Mouse (Mus musculus): ENCODE measurements around the gene Slc12a7. TPM values are rescaled to one million over a fixed set of nuclear protein-coding genes. Genes with fewer than 3 reads are reported as not detected.

Slc12a7 gene
- polyA plus RNA-seq, 1 experiment from 2014 or later: 28.1 TPM

DNA sequence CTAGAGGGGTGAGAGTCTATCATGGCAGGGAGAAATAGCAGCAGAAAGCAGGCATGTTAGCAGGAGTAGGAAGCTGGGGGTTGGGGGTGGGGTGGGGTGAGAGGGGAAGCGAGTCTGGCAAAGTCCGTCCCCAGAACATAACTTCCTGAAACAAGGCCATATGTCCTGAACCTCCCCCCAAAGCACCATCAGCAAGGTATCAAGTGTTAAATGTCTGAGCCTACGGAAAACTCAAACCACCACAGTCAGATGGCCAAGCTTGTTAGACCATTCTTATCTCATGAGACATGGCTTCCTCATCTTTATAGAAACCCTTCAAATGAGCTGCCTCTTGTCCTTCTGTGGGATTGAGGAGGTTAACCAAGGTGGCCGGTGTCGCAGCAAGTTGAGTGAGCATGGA, 60.3 kb downstream of the Slc12a7 start:
- 68% methylated on average over 5 of the region's 5 CpGs for WGBS
- Histone ChIP-seq H3K9ac (replicated peaks; ENCODE audit: low read length) (no peak overlapping the region), H3K4me3 (ENCODE audit: low read length) (no peak overlapping the region), H3K27me3 (ENCODE audit: insufficient read depth, low read length) (no peaks in the 10 kb centered on the region), H3K36me3 (ENCODE audit: insufficient read depth, low read length) (peaks cover 56% of the 10 kb centered on the region), H3K4me2 (replicated peaks; ENCODE audit: low read depth, low read length) (no peak overlapping the region), H3K27ac (ENCODE audit: low read length) (no peak overlapping the region), H3K9me3 (ENCODE audit: low read length) (no peaks in the 10 kb centered on the region), H3K4me1 (ENCODE audit: insufficient read depth, low read length) (no peaks in the 10 kb centered on the region)
- no peak for ATAC-seq (ENCODE audit: low FRiP score, low TSS enrichment)

DNA sequence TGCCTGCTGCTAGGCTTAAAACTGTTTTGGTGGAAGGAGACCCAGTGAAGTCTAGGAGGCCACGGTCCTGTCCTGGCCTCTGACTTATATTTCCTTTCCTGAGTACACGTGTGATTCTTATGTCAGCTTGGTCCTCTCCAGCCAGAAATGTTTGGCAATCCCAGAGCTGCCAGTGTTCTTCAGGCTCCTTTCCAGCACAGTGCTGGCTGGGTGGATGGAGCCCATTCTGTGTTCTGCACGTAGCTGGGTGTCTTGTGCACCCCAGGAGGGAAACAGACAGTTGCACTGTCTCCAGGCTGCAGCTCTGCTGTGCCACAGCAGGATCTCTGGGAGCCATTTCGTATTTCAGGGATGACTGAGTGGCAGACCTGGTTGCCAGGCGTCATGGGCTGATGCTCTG, 66.2 kb downstream of the Slc12a7 start:
- Histone ChIP-seq H3K9me3 (ENCODE audit: low read length) (no peaks in the 10 kb centered on the region), H3K4me2 (replicated peaks; ENCODE audit: low read depth, low read length) (no peak overlapping the region), H3K9ac (replicated peaks; ENCODE audit: low read length) (no peak overlapping the region), H3K27me3 (ENCODE audit: insufficient read depth, low read length) (no peaks in the 10 kb centered on the region), H3K4me3 (ENCODE audit: low read length) (no peak overlapping the region), H3K36me3 (ENCODE audit: insufficient read depth, low read length) (peaks cover 68% of the 10 kb centered on the region), H3K27ac (ENCODE audit: low read length) (no peak overlapping the region), H3K4me1 (ENCODE audit: insufficient read depth, low read length) (no peaks in the 10 kb centered on the region)
- WGBS: 90% methylated on average over 5 of the region's 5 CpGs
- no peak for ATAC-seq (ENCODE audit: low FRiP score, low TSS enrichment)

DNA sequence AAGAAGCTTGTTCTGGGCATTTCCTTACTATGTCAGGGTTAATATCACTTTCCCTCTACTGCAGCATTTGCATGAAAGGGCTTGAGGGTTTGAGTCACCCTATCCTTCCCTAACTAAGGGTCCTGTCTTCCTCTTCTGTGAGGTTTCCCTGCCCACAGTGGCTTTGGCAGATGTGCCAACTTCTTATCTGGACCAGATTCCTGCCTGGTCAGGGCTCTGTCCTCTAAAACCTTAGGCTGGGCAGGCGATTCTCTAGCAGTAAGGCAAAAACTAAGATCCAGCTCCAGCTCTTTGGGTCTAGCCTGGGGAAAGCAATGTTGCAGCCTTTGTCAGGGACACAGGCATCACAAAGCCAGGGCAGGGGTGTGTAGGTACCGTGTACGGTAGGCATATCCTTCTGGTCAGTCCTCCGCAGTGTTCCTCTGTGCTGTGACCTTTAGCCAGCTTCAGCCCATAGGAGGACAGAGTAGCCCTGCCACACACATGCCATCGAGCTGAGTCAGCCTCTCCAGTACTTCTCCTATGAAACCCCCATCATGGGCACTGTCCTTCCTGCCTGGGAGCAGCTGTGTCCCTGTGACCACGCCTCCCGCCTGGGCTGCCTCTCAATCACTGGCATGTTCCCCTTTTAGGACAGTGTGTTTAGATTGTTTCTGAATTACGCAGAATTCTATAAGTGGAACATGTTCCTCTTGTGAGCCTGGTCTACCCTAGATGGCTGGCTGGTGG, 70.7 kb downstream of the Slc12a7 start:
- Histone ChIP-seq H3K27ac (ENCODE audit: low read length) (no peak overlapping the region), H3K9me3 (ENCODE audit: low read length) (no peaks in the 10 kb centered on the region), H3K36me3 (ENCODE audit: insufficient read depth, low read length) (peaks cover 46% of the 10 kb centered on the region), H3K27me3 (ENCODE audit: insufficient read depth, low read length) (no peaks in the 10 kb centered on the region), H3K4me3 (ENCODE audit: low read length) (no peak overlapping the region), H3K4me2 (replicated peaks; ENCODE audit: low read depth, low read length) (no peak overlapping the region), H3K4me1 (ENCODE audit: insufficient read depth, low read length) (no peaks in the 10 kb centered on the region), H3K9ac (replicated peaks; ENCODE audit: low read length) (no peak overlapping the region)
- 87% methylated on average over 8 of the region's 8 CpGs for WGBS
- peak; percentile 66 for ATAC-seq (ENCODE audit: low FRiP score, low TSS enrichment)

DNA sequence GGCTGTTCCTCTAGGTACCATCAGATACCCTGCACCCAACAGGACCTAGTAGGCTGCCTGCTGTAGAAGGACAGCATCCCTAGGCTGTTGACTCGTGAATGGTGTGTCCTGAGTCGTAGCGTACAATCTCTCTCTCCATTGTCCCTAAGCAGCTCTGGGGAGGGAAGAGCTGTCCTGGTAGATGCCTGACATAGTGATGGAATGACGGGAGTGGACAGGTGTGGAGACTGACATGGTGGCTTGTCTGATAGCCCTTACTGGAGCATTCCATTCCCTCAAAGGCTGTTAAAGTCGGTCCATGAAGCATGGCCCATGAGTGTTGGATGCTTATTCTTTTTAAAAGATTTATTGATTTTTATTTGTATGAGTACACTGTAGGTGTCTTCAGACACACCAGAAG, 72.0 kb downstream of the Slc12a7 start:
- Histone ChIP-seq H3K27ac (ENCODE audit: low read length) (no peak overlapping the region), H3K9me3 (ENCODE audit: low read length) (no peaks in the 10 kb centered on the region), H3K9ac (replicated peaks; ENCODE audit: low read length) (no peak overlapping the region), H3K27me3 (ENCODE audit: insufficient read depth, low read length) (no peaks in the 10 kb centered on the region), H3K4me3 (ENCODE audit: low read length) (no peak overlapping the region), H3K4me1 (ENCODE audit: insufficient read depth, low read length) (no peaks in the 10 kb centered on the region), H3K36me3 (ENCODE audit: insufficient read depth, low read length) (peaks cover 44% of the 10 kb centered on the region), H3K4me2 (replicated peaks; ENCODE audit: low read depth, low read length) (no peak overlapping the region)
- WGBS: 94% methylated on average over 5 of the region's 5 CpGs
- no peak for ATAC-seq (ENCODE audit: low FRiP score, low TSS enrichment)

DNA sequence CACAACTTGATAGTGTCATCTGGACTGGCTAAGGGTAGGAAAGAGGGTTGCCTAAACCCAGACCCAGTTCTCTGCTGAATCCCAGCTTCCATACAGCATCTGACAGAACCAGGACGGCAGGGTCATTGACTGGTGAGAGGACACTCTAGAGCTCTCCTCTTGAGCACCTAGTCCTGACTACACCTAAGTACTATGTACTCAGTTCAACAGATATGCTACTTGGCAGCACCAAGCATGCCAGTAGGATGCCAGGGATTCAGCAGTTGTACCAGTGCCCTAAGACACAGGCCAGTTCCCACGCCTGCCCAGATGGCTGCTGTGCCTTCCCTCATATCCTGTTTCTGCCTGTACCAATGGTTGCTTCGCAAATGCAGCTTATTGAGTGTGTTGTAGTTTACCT, 80.0 kb downstream of the Slc12a7 start:
- no peaks in the 10 kb centered on the region for H3K9me3 ChIP-seq (ENCODE audit: low read length)
- H3K27ac ChIP-seq (ENCODE audit: low read length): no peak overlapping the region
- H3K9ac ChIP-seq (replicated peaks; ENCODE audit: low read length): no peak overlapping the region
- 96% methylated on average over 3 of the region's 3 CpGs for WGBS
- ATAC-seq (ENCODE audit: low FRiP score, low TSS enrichment): no peak
- no peak overlapping the region for H3K4me3 ChIP-seq (ENCODE audit: low read length)
- no peak overlapping the region for H3K4me2 ChIP-seq (replicated peaks; ENCODE audit: low read depth, low read length)
- peaks cover 11% of the 10 kb centered on the region; the same call in 1 of the 2 replicates for H3K4me1 ChIP-seq (ENCODE audit: insufficient read depth, low read length)
- H3K36me3 ChIP-seq (ENCODE audit: insufficient read depth, low read length): peaks cover 49% of the 10 kb centered on the region
- no peaks in the 10 kb centered on the region for H3K27me3 ChIP-seq (ENCODE audit: insufficient read depth, low read length)

DNA sequence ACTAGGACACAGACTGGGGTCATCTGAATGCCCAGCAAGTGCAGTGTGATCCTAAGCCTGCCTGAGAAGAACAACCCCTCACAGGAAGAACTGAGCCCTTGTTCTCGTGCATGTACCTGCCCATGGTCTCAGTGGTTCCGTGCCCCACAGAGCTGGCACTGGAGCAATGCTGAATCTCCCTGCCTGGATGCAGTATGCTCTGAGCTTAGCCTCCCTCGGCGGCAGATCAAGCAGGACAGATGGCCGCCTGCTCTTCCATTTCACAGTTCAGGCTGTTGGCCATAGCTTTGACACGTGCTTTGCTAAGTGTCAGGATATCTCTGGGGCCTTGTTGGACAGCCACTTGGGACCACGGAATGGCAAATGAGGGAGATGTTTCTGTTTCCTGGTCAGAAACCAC, 81.3 kb downstream of the Slc12a7 start:
- WGBS: 89% methylated on average over 7 of the region's 7 CpGs
- Histone ChIP-seq H3K4me1 (ENCODE audit: insufficient read depth, low read length) (peaks cover 11% of the 10 kb centered on the region; the same call in 1 of the 2 replicates), H3K9me3 (ENCODE audit: low read length) (no peaks in the 10 kb centered on the region), H3K27me3 (ENCODE audit: insufficient read depth, low read length) (no peaks in the 10 kb centered on the region), H3K4me2 (replicated peaks; ENCODE audit: low read depth, low read length) (no peak overlapping the region), H3K36me3 (ENCODE audit: insufficient read depth, low read length) (peaks cover 43% of the 10 kb centered on the region), H3K9ac (replicated peaks; ENCODE audit: low read length) (no peak overlapping the region), H3K4me3 (ENCODE audit: low read length) (no peak overlapping the region), H3K27ac (ENCODE audit: low read length) (no peak overlapping the region)
- ATAC-seq (ENCODE audit: low FRiP score, low TSS enrichment): no peak

DNA sequence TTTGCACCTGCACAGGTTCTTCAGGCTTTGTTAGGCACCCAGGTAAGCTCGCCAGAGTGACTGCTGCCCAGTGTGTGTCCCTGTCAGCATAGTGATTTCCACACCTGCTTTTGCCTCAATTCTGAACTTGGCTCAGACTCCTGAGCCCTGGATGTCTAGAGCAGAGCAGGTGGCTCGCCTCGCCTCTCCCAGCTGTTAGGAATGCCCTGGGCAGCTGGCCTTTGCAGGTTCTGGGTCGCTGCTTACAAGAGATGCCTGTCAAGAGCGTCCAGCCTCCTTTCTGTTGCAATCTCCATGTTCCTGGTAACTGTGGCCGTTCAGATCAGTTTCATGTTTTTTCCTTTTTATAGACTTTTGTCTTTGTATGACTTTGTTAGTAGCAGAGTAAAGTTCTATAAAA, 83.4 kb downstream of the Slc12a7 start:
- no peak overlapping the region for H3K4me2 ChIP-seq (replicated peaks; ENCODE audit: low read depth, low read length)
- peaks cover 11% of the 10 kb centered on the region; the same call in 1 of the 2 replicates for H3K4me1 ChIP-seq (ENCODE audit: insufficient read depth, low read length)
- no peaks in the 10 kb centered on the region for H3K9me3 ChIP-seq (ENCODE audit: low read length)
- H3K27ac ChIP-seq (ENCODE audit: low read length): peak overlapping the region; percentile 52; the same call in 1 of the 2 replicates
- peak; percentile 83 for ATAC-seq (ENCODE audit: low FRiP score, low TSS enrichment)
- H3K27me3 ChIP-seq (ENCODE audit: insufficient read depth, low read length): no peaks in the 10 kb centered on the region
- H3K4me3 ChIP-seq (ENCODE audit: low read length): no peak overlapping the region
- H3K36me3 ChIP-seq (ENCODE audit: insufficient read depth, low read length): peaks cover 27% of the 10 kb centered on the region
- 46% methylated on average over 6 of the region's 6 CpGs for WGBS
- no peak overlapping the region for H3K9ac ChIP-seq (replicated peaks; ENCODE audit: low read length)

DNA sequence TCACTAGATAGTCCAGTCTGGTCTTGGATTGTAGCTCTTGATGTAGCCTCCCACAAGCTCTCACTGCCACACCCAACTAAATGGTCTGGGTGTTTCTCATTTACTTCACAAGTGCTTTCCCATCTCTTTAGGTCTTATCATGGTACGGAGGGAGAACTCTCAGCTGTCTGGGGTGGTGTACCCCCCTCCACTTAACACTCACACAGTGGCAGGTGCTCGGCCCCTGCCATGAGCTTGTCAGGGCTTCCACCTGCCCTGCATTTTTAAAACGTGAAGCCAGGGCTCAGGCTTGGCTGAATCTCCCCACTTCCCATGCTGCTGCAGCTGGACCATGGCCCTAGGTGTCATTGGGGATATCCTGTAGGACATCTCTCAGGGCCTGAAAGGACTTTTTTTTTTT, 86.0 kb downstream of the Slc12a7 start:
- H3K36me3 ChIP-seq (ENCODE audit: insufficient read depth, low read length): peaks cover 12% of the 10 kb centered on the region; the same call in 1 of the 2 replicates
- no peak overlapping the region for H3K4me3 ChIP-seq (ENCODE audit: low read length)
- 74% methylated on average over 3 of the region's 3 CpGs for WGBS
- H3K27ac ChIP-seq (ENCODE audit: low read length): no peak overlapping the region
- H3K4me2 ChIP-seq (replicated peaks; ENCODE audit: low read depth, low read length): no peak overlapping the region
- peaks cover 11% of the 10 kb centered on the region; the same call in 1 of the 2 replicates for H3K4me1 ChIP-seq (ENCODE audit: insufficient read depth, low read length)
- H3K9me3 ChIP-seq (ENCODE audit: low read length): no peaks in the 10 kb centered on the region
- no peak overlapping the region for H3K9ac ChIP-seq (replicated peaks; ENCODE audit: low read length)
- no peaks in the 10 kb centered on the region for H3K27me3 ChIP-seq (ENCODE audit: insufficient read depth, low read length)
- no peak for ATAC-seq (ENCODE audit: low FRiP score, low TSS enrichment)

DNA sequence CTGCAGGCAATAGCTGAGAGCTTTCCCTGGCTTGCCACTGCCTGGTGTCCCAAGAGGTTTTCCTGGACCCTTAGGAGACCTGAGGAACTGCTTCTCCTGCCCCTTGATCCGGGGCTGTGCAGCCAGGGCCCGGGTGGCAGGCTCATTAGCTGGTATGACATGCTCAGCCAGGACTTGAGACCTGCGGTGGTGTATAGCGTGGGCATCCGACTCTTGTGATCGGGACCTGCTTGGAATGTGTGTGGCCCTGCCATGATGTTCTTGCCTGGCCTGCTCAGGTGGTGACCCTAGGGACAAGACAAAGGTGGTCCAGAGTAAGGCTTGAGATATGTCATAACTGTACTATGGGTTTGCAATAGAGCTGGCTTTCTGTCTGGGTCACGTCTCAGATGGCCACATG, 88.4 kb downstream of the Slc12a7 start:
- WGBS: 83% methylated on average over 7 of the region's 7 CpGs
- H3K9ac ChIP-seq (replicated peaks; ENCODE audit: low read length): no peak overlapping the region

DNA sequence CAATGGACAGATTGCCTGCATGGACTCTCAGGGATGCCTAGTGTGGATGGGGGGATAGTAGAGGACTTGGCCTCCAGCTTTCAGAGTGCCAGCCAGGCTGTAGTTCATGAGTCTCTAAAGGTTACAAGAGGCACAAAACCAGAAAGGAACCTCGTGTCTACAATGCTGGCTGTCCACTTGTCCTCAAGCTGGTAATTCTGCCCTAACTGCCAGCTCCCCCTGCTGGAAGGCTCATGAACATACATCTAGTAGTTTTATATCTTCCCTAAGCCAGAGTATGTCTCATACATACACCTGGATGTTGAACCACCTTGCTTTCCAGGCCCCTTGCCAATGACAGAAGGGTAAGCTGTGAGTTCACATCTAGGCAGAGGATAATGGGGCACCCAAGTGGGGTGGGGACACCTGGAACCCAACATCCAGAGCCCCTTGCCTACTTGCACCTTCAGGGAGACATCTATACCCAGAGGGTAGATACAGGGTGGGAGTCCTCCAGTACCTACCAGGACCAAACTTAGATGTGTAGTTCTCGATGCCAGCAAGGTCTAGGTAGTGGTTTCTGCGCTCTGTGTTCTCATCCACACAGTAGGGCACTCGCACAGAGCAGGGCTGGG, 89.4 kb downstream of the Slc12a7 start:
- no peak overlapping the region for H3K9ac ChIP-seq (replicated peaks; ENCODE audit: low read length)
- H3K36me3 ChIP-seq (ENCODE audit: insufficient read depth, low read length): no peaks in the 10 kb centered on the region
- H3K9me3 ChIP-seq (ENCODE audit: low read length): no peaks in the 10 kb centered on the region
- H3K4me3 ChIP-seq (ENCODE audit: low read length): no peak overlapping the region
- no peak overlapping the region for H3K27ac ChIP-seq (ENCODE audit: low read length)
- WGBS: 62% methylated on average over 4 of the region's 4 CpGs
- peak; percentile 21 for ATAC-seq (ENCODE audit: low FRiP score, low TSS enrichment)
- no peaks in the 10 kb centered on the region for H3K27me3 ChIP-seq (ENCODE audit: insufficient read depth, low read length)
- no peaks in the 10 kb centered on the region; the same call in 1 of the 2 replicates for H3K4me1 ChIP-seq (ENCODE audit: insufficient read depth, low read length)
- no peak overlapping the region for H3K4me2 ChIP-seq (replicated peaks; ENCODE audit: low read depth, low read length)

More for the DNA sequence above, 88.4 kb downstream of the Slc12a7 start:
- Histone ChIP-seq H3K4me2 (replicated peaks; ENCODE audit: low read depth, low read length) (no peak overlapping the region), H3K4me3 (ENCODE audit: low read length) (no peak overlapping the region), H3K9me3 (ENCODE audit: low read length) (no peaks in the 10 kb centered on the region), H3K36me3 (ENCODE audit: insufficient read depth, low read length) (no peaks in the 10 kb centered on the region), H3K27ac (ENCODE audit: low read length) (no peak overlapping the region), H3K4me1 (ENCODE audit: insufficient read depth, low read length) (peaks cover 7% of the 10 kb centered on the region; the same call in 1 of the 2 replicates), H3K27me3 (ENCODE audit: insufficient read depth, low read length) (no peaks in the 10 kb centered on the region)
- ATAC-seq (ENCODE audit: low FRiP score, low TSS enrichment): no peak
